Mouse (Mus musculus) forebrain, embryonic 13.5 days (tissue): ENCODE data around the gene Iqsec3. TPM values are rescaled to one million over a fixed set of nuclear protein-coding genes. Genes with fewer than 3 reads are reported as not detected.

ENCODE experiments used
- ATAC-seq: fragments of 200-750 bp; cut with Nextera tagmentation; 2 replicates; pipeline ENCODE4 v1.8.0; 2017
- H3K27ac ChIP-seq: fragments of 300-500 bp; sonication (generic); 2 replicates; pipeline ENCODE4 v1.5.1; 2015; ENCODE audit warnings: inconsistent platforms, mild to moderate bottlenecking, moderate library complexity
- H3K27me3 ChIP-seq: fragments of 300-500 bp; sonication (generic); 2 replicates; pipeline ENCODE4 v1.6.1; 2015; ENCODE audit warnings: mild to moderate bottlenecking, inconsistent platforms
- H3K36me3 ChIP-seq: fragments of 300-500 bp; sonication (generic); 2 replicates; pipeline ENCODE4 v1.6.1; 2015; ENCODE audit warnings: mild to moderate bottlenecking, inconsistent platforms; ENCODE audit not compliant: poor library complexity, severe bottlenecking
- H3K4me1 ChIP-seq: fragments of 300-500 bp; sonication (generic); 2 replicates; pipeline ENCODE4 v1.6.1; 2015; ENCODE audit warnings: inconsistent platforms
- H3K4me2 ChIP-seq: fragments of 300-500 bp; sonication (generic); 2 replicates; pipeline ENCODE4 v1.6.1; 2015; ENCODE audit warnings: inconsistent platforms, mild to moderate bottlenecking, moderate library complexity
- H3K4me3 ChIP-seq: fragments of 300-500 bp; sonication (generic); 2 replicates; pipeline ENCODE4 v1.5.1; 2015; ENCODE audit warnings: mild to moderate bottlenecking, inconsistent platforms
- H3K9ac ChIP-seq: fragments of 300-500 bp; sonication (generic); 2 replicates; pipeline ENCODE4 v1.6.1; 2015; ENCODE audit warnings: mild to moderate bottlenecking, inconsistent platforms
- H3K9me3 ChIP-seq: fragments of 300-500 bp; sonication (generic); replicated peaks from 2 replicates; pipeline ENCODE4 v1.6.1; 2016; ENCODE audit warnings: inconsistent platforms
- WGBS: fragments of 180-500 bp; shearing (Covaris S2); methylation state at CpG from one replicate; pipeline ENCODE4 v1.1.7; 2015; 5-methylcytosine and 5-hydroxymethylcytosine counted together
- polyA plus RNA-seq: library from polyadenylated mRNA; unstranded; fragments of >200 nt; fragmentation: Nextera tagmentation; extraction: Ambion mirVana; gene quantifications from 2 replicates; pipeline ENCODE4 v1.2.1, GENCODE M21; 2015

Iqsec3 gene
- polyA plus RNA-seq, 1 experiment from 2014 or later: 2.7 TPM

DNA sequence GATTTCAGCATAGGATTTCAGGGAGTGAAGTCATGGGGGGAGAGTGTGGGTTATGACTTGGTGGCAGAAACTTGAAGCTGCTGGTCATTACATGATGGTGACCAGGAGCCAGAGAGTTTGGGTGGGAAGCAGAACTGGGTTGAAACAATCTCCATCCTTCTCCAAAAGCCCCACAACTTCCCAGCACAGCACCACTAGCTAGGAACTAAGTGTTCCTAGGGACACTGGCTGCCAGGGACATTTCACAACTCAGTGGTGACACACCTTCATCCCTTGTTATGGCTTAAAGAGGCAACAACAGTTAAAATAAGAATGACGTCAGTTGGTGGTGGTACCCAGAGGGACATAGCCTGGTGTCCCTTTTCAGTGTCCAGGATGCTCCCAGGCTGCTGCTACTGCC is 117.4 kb downstream of the Iqsec3 start:
- no peak overlapping the region for H3K27ac ChIP-seq
- 0 out of 2 replicates have a peak, but pooled peaks cover 4% of the 10 kb centered on the region for H3K27me3 ChIP-seq
- H3K4me3 ChIP-seq: no peak overlapping the region
- WGBS: 87% methylated on average over 1 of the region's 1 CpGs
- H3K4me2 ChIP-seq: no peak overlapping the region
- ATAC-seq: no peak
- H3K9me3 ChIP-seq: no peaks in the 10 kb centered on the region
- H3K4me1 ChIP-seq: peaks cover 4% of the 10 kb centered on the region; the same call in 1 of the 2 replicates
- no peaks in the 10 kb centered on the region for H3K36me3 ChIP-seq
- no peak overlapping the region for H3K9ac ChIP-seq

DNA sequence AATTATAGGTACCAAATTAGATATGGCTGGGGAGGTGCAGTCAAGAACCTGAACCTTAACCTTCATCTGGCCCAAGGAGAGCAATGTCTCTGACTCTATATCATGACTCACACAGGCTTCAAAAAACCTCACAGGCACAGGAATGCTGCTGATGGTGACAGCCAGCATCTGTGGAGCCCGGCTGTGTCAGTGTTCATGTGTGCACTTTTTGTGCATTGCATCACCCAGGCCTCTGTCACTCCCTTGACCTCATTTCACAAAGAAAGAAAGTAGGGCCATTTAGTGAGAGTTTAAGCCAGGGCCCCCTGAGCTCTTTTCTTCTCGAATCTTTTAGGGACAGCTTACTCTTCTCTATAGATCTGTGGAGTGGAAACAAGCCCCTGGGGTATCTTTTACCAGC is 121.2 kb downstream of the Iqsec3 start:
- Histone ChIP-seq H3K27me3 (0 out of 2 replicates have a peak, but pooled peaks cover 4% of the 10 kb centered on the region), H3K9me3 (no peaks in the 10 kb centered on the region), H3K9ac (no peak overlapping the region), H3K27ac (no peak overlapping the region), H3K4me1 (peaks cover 4% of the 10 kb centered on the region; the same call in 1 of the 2 replicates), H3K4me2 (no peak overlapping the region), H3K4me3 (no peak overlapping the region), H3K36me3 (no peaks in the 10 kb centered on the region)
- no peak for ATAC-seq
- 9% methylated on average over 2 of the region's 2 CpGs for WGBS

DNA sequence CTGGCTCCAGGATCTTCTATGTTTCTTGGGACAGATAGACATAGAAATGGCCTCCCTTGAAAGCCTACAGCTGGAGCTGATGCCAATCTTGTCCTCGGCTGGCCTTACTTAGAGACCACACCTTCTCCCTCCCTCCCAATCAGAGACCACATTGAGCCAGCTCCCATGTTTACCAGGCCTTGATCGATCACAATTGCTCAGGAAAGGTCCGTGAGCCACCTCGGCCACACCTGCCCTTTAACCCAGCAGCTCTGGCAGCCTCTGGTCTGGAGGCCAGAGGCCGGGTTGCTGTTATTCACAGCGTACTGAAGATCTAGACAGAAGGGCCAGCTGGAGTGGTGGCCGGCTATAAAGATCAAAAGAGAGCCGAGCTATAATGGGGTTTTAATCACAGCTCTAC is 127.0 kb downstream of the Iqsec3 start:
- no peak for ATAC-seq
- Histone ChIP-seq H3K27me3 (peaks cover 8% of the 10 kb centered on the region; the same call in 1 of the 2 replicates), H3K4me2 (no peak overlapping the region), H3K9ac (no peak overlapping the region), H3K9me3 (no peaks in the 10 kb centered on the region), H3K4me3 (no peak overlapping the region), H3K27ac (no peak overlapping the region), H3K4me1 (0 out of 2 replicates have a peak, but pooled peaks cover 4% of the 10 kb centered on the region), H3K36me3 (no peaks in the 10 kb centered on the region)
- 31% methylated on average over 8 of the region's 8 CpGs for WGBS

DNA sequence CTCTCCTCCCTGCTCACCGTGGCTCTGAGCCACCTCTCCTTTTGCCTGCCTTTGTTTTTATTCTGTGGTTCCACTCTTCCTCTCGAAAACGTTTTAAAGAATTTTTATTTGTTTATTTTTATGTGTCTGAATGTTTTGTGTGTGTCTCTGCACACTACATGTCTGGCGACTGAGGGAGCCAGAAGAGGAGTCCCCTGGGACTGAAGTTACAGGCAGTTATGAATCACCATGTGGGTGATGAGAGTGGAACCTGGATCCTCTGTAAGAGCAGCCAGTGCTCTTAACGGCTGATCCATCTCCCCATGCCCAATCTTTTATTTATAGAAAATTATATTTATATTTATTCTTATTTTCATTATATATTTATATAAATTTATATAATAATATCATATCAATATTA is 129.1 kb downstream of the Iqsec3 start:
- Histone ChIP-seq H3K27me3 (peaks cover 8% of the 10 kb centered on the region; the same call in 1 of the 2 replicates), H3K4me2 (no peak overlapping the region), H3K27ac (no peak overlapping the region), H3K9ac (no peak overlapping the region), H3K4me1 (0 out of 2 replicates have a peak, but pooled peaks cover 4% of the 10 kb centered on the region), H3K36me3 (no peaks in the 10 kb centered on the region), H3K9me3 (no peaks in the 10 kb centered on the region), H3K4me3 (no peak overlapping the region)
- ATAC-seq: no peak
- WGBS: 78% methylated on average over 5 of the region's 5 CpGs

DNA sequence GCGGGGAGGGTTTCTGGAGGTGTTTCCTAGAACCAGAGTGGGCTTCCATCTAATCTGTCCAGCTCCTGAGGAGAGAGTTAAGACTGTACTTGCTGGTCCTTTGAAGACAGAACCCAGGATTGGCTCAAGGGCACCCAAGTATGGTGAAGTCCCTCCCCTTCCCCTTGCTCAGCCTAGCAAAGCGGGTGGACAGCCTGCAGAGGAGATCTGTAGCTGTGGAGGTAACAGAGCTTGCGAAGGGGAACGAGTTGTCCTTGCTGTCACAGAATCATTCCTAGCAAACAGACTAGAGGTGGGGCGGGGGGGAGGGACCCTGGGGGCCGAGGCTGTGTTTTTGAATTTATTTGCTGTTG is 129.7 kb downstream of the Iqsec3 start:
- peaks cover 8% of the 10 kb centered on the region; the same call in 1 of the 2 replicates for H3K27me3 ChIP-seq
- no peak overlapping the region for H3K4me3 ChIP-seq
- H3K9ac ChIP-seq: no peak overlapping the region
- H3K36me3 ChIP-seq: no peaks in the 10 kb centered on the region
- WGBS: 73% methylated on average over 6 of the region's 6 CpGs
- H3K9me3 ChIP-seq: no peaks in the 10 kb centered on the region
- no peak for ATAC-seq
- H3K4me2 ChIP-seq: no peak overlapping the region
- no peak overlapping the region for H3K27ac ChIP-seq
- H3K4me1 ChIP-seq: 0 out of 2 replicates have a peak, but pooled peaks cover 4% of the 10 kb centered on the region

DNA sequence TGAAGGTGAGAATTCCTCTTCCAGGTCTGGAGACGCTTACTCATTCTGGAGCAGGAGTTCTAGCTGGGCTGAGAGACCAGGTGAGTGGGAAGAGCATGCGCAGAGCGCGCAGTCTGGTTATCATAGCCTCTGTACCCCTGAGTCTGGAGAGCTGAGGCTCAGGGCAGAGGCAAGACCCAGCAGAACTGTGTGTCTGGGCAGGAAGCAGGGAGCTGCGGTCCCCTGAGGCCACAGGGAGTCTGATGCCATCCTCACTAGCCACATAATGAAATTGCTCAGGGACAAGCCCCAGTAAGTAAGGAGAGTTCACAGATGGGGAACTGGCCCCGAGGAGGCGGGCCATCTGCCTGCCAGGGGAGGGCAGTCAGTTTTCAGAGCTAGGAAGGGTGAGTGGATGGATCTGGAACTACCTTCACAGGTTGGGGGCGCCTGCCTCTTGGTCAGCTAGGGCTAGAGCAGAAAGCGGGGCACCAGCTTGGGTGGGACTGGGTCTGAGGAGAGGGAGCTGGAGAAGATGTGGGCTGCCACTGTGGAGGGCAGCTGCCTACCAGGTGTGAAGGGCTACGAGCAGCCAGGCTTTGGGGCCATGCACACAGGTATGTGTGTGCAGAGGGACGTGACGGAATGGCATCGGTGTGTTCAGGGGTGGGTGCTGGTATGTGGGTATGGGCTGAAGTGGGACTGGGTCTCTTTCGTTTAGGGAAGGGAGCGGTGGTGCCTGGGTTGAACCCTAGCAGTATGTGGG is 130.3 kb downstream of the Iqsec3 start, which contains the start of gene Slc6a12:
TSS of gene Slc6a12 (plus strand) at position 51 of the 745 bp plus-strand sequence.
- Histone ChIP-seq H3K9ac (no peak within 1 kb of the TSS), H3K4me3 (no peak within 1 kb of the TSS), H3K27me3 (peaks cover 8% of the 10 kb centered on the region; the same call in 1 of the 2 replicates), H3K9me3 (no peaks in the 10 kb centered on the region), H3K36me3 (no peaks in the 10 kb centered on the region), H3K4me1 (0 out of 2 replicates have a peak, but pooled peaks cover 4% of the 10 kb centered on the region), H3K4me2 (no peak within 1 kb of the TSS), H3K27ac (no peak within 1 kb of the TSS)
- 79% methylated on average over 15 of the region's 15 CpGs for WGBS
- ATAC-seq: no peak

DNA sequence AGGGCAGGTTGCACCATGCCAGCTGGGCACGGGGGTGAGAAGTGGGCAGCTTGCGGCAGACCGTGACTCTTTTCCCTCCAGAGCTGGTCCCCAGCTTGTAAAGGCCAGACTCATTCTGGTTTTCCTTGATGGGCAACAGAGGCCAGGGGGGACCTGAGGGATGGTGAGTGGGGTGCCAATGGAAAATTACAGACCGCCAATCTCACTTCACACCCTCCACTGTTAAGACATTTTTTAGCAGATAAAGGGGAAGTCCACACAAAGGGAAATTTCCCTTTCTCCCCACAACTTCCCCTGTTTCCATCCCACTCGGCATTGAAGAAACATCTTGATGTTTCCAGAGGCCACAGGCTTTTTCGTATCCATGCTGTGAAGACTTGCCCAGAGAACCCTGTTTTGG is 131.8 kb downstream of the Iqsec3 start:
- Histone ChIP-seq H3K9me3 (no peaks in the 10 kb centered on the region), H3K9ac (no peak overlapping the region), H3K4me2 (no peak overlapping the region), H3K27me3 (peaks cover 8% of the 10 kb centered on the region; the same call in 1 of the 2 replicates), H3K36me3 (no peaks in the 10 kb centered on the region), H3K27ac (no peak overlapping the region), H3K4me3 (no peak overlapping the region), H3K4me1 (0 out of 2 replicates have a peak, but pooled peaks cover 3% of the 10 kb centered on the region)
- no peak for ATAC-seq
- WGBS: 87% methylated on average over 6 of the region's 6 CpGs

DNA sequence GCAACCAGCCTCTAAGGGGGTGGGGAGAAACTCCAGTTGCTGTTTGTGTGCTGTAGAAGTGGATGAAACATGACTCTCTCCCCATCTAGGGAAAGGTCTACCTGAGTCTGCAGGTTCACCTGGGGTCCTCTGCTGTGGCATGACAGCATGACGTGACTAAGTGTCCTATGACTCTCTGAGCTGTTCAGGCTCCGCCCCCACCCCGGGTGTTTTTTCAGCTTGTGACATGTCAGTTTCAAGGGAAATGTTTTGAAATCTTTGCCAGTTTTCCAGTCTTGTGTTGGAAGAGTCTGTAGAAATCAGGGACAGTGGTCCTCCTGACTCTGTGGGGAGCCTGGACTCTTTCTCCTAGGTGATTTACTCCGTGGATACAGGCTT is 135.0 kb downstream of the Iqsec3 start:
- WGBS: 62% methylated on average over 4 of the region's 4 CpGs
- Histone ChIP-seq H3K4me1 (no peaks in the 10 kb centered on the region), H3K9ac (no peak overlapping the region), H3K4me3 (no peak overlapping the region), H3K9me3 (no peaks in the 10 kb centered on the region), H3K27me3 (peaks cover 4% of the 10 kb centered on the region; the same call in 1 of the 2 replicates), H3K27ac (no peak overlapping the region), H3K4me2 (no peak overlapping the region), H3K36me3 (no peaks in the 10 kb centered on the region)
- ATAC-seq: no peak

DNA sequence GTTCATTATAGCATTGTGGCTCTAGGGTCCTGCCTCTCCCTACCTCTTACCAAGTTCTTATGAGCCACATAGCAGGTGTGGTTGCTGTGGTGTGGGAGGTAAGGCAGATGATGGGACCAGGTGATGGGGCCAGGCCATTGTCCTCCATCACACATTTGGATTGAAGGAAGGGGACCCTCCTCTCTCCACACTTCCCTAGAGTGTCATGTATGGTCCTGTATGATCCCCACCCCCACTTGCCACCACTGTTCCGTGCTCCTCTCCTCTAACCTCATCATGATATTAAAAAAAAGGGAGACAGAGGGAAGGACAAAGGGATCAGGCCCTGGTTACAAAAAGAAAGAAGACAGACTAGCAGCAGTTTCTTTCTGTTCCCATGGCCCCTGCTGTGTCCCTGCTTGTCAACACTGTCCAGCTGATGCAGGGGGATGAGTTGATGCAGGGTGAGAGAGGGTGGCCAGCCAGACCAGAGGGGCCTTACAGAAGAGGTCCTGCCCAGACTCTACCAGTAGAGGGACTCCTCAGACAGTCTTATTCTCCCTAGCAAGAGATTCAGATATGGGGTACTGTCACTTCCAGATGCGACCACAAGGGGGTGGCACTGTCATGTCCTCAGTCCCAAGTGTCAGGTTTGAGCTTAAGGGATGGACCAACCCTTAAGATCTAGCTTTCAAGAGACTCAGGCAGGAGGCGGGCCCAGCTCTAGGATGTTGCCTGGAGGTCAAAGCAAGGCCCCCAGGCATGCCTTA is 135.5 kb downstream of the Iqsec3 start:
- H3K27me3 ChIP-seq: peaks cover 4% of the 10 kb centered on the region; the same call in 1 of the 2 replicates
- no peak overlapping the region for H3K27ac ChIP-seq
- H3K36me3 ChIP-seq: no peaks in the 10 kb centered on the region
- H3K9me3 ChIP-seq: no peaks in the 10 kb centered on the region
- 22% methylated on average over 3 of the region's 3 CpGs for WGBS
- H3K9ac ChIP-seq: no peak overlapping the region
- no peaks in the 10 kb centered on the region for H3K4me1 ChIP-seq
- no peak overlapping the region for H3K4me3 ChIP-seq
- peak; percentile 86 for ATAC-seq
- no peak overlapping the region for H3K4me2 ChIP-seq

DNA sequence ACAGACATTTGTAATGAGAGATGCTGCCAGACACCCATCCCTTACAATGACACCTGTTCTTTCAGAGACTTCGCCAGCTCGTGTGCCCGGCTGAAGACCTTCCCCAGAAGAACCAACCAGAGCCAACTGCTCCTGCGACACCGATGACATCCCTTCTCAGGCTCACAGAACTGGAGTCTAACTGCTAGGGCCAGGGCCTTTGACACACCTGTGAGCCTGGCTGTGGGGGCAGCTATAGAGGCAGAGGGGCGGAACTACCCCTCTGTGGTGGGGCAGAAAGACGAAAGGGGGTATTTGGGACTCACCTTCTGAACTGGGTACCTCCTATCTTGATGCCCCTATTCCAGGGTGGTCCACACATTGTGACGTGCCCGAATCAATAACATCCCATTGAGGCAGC is 136.2 kb downstream of the Iqsec3 start:
- Histone ChIP-seq H3K27ac (no peak overlapping the region), H3K9me3 (no peaks in the 10 kb centered on the region), H3K36me3 (no peaks in the 10 kb centered on the region), H3K4me1 (no peaks in the 10 kb centered on the region), H3K9ac (no peak overlapping the region), H3K4me3 (no peak overlapping the region), H3K4me2 (no peak overlapping the region), H3K27me3 (0 out of 2 replicates have a peak, but pooled peaks cover under 1% of the 10 kb centered on the region)
- 93% methylated on average over 9 of the region's 9 CpGs for WGBS
- ATAC-seq: no peak

DNA sequence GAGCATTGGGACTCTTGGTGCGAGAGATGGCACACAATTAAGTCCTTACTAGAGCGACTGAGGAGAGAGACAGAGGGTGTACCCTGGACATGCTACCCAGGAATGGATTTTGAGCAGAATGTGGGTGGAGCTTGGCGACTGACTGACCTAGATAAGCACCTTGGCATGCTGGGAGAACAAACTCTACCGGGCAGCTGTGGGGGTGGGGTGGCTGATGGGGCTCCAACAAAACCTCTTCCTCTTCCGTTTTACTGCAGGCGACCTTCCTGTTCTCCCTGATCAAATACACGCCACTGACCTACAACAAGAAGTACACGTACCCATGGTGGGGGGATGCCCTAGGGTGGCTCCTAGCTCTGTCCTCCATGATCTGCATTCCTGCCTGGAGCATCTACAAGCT is 136.9 kb downstream of the Iqsec3 start:
- no peak for ATAC-seq
- 81% methylated on average over 8 of the region's 8 CpGs for WGBS

DNA sequence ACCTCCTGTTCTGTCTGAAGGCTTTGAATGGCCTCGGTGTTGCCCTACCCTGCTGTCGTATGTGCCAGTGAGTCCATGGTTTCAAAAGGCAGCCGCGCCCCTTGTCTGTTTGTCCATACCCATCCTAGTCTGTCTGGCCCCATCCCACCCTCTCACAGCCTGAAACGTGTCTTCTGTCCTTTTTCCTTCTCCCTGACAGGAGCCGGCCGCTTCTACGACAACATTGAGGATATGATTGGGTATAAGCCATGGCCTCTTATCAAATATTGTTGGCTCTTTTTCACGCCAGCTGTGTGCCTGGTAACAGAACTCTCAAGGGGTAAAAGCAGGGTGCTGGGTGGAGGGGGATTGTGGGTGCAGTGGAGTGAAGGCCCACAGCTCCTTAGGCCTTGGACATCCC is 137.6 kb downstream of the Iqsec3 start:
- H3K4me3 ChIP-seq: no peak overlapping the region
- H3K27me3 ChIP-seq: no peaks in the 10 kb centered on the region
- ATAC-seq: no peak
- H3K27ac ChIP-seq: no peak overlapping the region
- H3K9ac ChIP-seq: no peak overlapping the region
- H3K4me2 ChIP-seq: no peak overlapping the region
- H3K36me3 ChIP-seq: no peaks in the 10 kb centered on the region
- WGBS: 89% methylated on average over 9 of the region's 9 CpGs
- no peaks in the 10 kb centered on the region for H3K9me3 ChIP-seq
- H3K4me1 ChIP-seq: no peaks in the 10 kb centered on the region

More for the DNA sequence above, 136.9 kb downstream of the Iqsec3 start:
- Histone ChIP-seq H3K27ac (no peak overlapping the region), H3K27me3 (no peaks in the 10 kb centered on the region), H3K4me1 (no peaks in the 10 kb centered on the region), H3K9ac (no peak overlapping the region), H3K4me2 (no peak overlapping the region), H3K9me3 (no peaks in the 10 kb centered on the region), H3K4me3 (no peak overlapping the region), H3K36me3 (no peaks in the 10 kb centered on the region)
